Mouse (Mus musculus) neural tube, embryonic 12.5 days (tissue): Measurements from ENCODE around the gene Cdkl4. TPM values are rescaled to one million over a fixed set of nuclear protein-coding genes. Genes with fewer than 3 reads are reported as not detected.

Experiments used
- ATAC-seq: fragments of 200-750 bp; cut with Nextera tagmentation; 2 replicates; pipeline ENCODE4 v1.8.0; 2017; ENCODE audit warnings: low read depth, mild to moderate bottlenecking, moderate TSS enrichment, moderate library complexity; ENCODE audit not compliant: low FRiP score
- H3K27ac ChIP-seq: fragments of 300-500 bp; sonication (generic); 2 replicates; pipeline ENCODE4 v1.5.1; 2016
- H3K27me3 ChIP-seq: fragments of 300-500 bp; sonication (generic); replicated peaks from 2 replicates; pipeline ENCODE4 v1.6.1; 2016; ENCODE audit warnings: mild to moderate bottlenecking
- H3K36me3 ChIP-seq: fragments of 300-500 bp; sonication (generic); 2 replicates; pipeline ENCODE4 v1.6.1; 2016; ENCODE audit warnings: mild to moderate bottlenecking
- H3K4me1 ChIP-seq: fragments of 300-500 bp; sonication (generic); 2 replicates; pipeline ENCODE4 v1.6.1; 2016
- H3K4me2 ChIP-seq: fragments of 300-500 bp; sonication (generic); replicated peaks from 2 replicates; pipeline ENCODE4 v1.6.1; 2016; ENCODE audit warnings: mild to moderate bottlenecking
- H3K4me3 ChIP-seq: fragments of 300-500 bp; sonication (generic); 2 replicates; pipeline ENCODE4 v1.5.1; 2016
- H3K9ac ChIP-seq: fragments of 300-500 bp; sonication (generic); 2 replicates; pipeline ENCODE4 v1.6.1; 2016; ENCODE audit warnings: mild to moderate bottlenecking
- H3K9me3 ChIP-seq: fragments of 300-500 bp; sonication (generic); 2 replicates; pipeline ENCODE4 v1.6.1; 2016; ENCODE audit warnings: mild to moderate bottlenecking
- WGBS: fragments of 180-500 bp; shearing (Covaris S2); methylation state at CpG from one replicate; pipeline ENCODE4 v1.1.7; 2016; 5-methylcytosine and 5-hydroxymethylcytosine counted together
- polyA plus RNA-seq: library from polyadenylated mRNA; unstranded; fragments of >200 nt; fragmentation: Nextera tagmentation; extraction: Ambion mirVana; gene quantifications from 2 replicates; pipeline ENCODE4 v1.2.1, GENCODE M21; 2016

The Cdkl4 gene
- polyA plus RNA-seq, 1 experiment from 2014 or later, result 6.2 TPM

DNA sequence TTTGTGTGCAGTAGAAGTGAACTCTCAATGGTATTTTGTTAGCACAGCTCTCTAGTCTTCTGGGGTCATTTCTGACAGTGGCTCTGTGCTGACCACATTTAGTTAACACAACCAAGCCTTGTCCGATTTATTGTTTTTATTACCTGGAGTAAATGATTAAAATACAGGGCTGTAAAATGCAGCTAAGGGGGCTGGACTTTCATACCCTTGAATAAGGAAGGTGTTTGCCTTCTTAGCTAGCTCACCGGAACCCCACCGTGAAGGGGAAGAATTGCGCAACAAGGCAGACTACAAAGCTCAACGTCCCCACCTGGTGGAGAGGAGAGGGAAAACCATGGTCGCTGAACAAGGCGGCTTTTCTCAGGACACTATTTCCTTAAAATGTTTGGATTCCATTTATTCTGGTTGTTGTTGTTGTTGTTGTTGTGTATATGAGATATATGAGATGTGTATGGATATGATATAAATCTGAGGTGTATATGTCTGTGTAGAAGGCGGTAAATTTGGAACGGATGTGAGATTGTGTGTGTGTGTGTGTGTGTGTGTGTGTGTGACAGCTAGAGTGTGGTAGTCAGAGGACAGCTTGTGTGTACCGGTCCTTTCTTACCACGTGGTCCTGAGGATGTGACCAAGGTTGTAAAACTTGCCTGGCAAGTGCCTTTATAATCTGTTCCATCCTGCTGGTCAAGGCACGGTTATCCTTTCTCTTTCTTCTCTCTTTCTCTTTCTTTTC, 16.8 kb downstream of the Cdkl4 start:
- Histone ChIP-seq H3K4me3 (no peak overlapping the region), H3K36me3 (peaks cover 6% of the 10 kb centered on the region; the same call in 1 of the 2 replicates), H3K27ac (no peak overlapping the region), H3K4me1 (no peaks in the 10 kb centered on the region), H3K9ac (no peak overlapping the region), H3K27me3 (no peaks in the 10 kb centered on the region), H3K9me3 (no peaks in the 10 kb centered on the region; the same call in 1 of the 2 replicates), H3K4me2 (no peak overlapping the region)
- WGBS, result 26% methylated on average over 12 of the region's 12 CpGs
- ATAC-seq, result peak; percentile 41; the same call in 1 of the 2 replicates

DNA sequence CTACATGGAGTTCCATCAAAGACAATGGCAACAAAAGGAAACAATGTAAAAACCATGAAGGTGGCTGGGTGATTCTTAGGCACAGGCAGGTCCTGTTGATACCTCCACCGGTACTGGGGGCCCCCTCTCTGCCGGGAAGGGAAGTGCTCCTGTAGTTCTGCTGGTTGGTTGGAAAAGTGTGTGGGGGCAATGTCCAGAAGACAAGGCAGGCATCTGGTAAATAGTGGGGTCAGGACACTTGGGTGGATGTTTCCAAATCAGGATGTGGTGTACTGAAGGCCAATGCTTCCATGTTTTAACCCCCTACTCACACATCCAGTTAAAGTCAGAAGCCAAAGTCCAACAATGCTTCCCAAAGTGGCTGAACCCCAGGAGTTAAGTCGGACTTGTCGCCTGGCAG, 17.9 kb downstream of the Cdkl4 start:
- H3K4me3 ChIP-seq, result no peak overlapping the region
- WGBS, result 86% methylated on average over 4 of the region's 4 CpGs

DNA sequence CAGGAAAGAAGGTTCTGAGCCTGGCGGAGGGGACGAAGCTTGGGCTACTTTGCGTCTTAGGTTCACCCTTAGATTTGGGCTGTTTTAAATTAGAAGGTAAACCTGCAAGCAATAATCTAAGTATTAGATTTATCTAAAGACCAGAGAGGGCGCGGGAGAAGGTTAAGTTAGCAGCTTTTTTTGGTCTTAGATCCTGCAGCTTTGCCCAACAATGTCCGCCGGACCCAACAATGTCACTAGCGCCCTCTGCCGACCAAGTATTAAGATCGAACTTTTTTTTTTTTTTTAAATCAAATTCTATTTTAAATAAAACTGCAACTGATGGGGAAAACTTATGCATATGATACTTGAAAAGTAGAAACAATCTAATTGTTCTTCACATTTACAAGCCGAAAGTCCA, 18.6 kb downstream of the Cdkl4 start:
- no peak overlapping the region for H3K27ac ChIP-seq
- H3K4me3 ChIP-seq, result no peak overlapping the region
- no peak overlapping the region for H3K9ac ChIP-seq
- ATAC-seq, result no peak
- H3K9me3 ChIP-seq, result no peaks in the 10 kb centered on the region
- 0 out of 2 replicates have a peak, but pooled peaks cover 2% of the 10 kb centered on the region for H3K36me3 ChIP-seq
- 37% methylated on average over 11 of the region's 11 CpGs for WGBS
- no peak overlapping the region for H3K4me2 ChIP-seq
- H3K4me1 ChIP-seq, result 0 out of 2 replicates have a peak, but pooled peaks cover 3% of the 10 kb centered on the region
- H3K27me3 ChIP-seq, result no peaks in the 10 kb centered on the region

More for the DNA sequence above, 17.9 kb downstream of the Cdkl4 start:
- Histone ChIP-seq H3K9me3 (no peaks in the 10 kb centered on the region), H3K4me1 (no peaks in the 10 kb centered on the region), H3K36me3 (0 out of 2 replicates have a peak, but pooled peaks cover 2% of the 10 kb centered on the region), H3K27me3 (no peaks in the 10 kb centered on the region), H3K27ac (no peak overlapping the region), H3K4me2 (no peak overlapping the region), H3K9ac (no peak overlapping the region)
- ATAC-seq, result no peak

DNA sequence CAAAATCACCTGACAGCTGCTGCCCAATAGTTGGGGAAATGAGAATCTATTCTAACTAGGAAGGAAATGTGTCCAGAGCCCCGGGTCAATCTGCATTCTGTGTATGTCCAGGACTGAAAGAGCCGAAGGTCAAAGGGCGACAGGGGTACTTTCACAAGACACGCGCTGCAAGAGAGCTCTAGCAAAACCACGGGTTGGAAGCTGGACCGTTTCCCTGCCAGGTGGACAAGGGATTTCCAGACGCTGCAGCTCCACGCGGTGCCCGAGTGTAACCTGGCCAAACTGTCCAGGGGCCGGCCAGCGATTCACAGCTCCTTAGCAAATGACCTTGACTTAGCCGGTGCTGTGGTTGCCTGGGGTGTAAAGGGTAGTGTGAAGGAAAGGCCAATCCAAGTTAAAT, 19.0 kb downstream of the Cdkl4 start:
- WGBS, result 84% methylated on average over 14 of the region's 14 CpGs
- H3K4me3 ChIP-seq, result no peak overlapping the region
- ATAC-seq, result no peak

DNA sequence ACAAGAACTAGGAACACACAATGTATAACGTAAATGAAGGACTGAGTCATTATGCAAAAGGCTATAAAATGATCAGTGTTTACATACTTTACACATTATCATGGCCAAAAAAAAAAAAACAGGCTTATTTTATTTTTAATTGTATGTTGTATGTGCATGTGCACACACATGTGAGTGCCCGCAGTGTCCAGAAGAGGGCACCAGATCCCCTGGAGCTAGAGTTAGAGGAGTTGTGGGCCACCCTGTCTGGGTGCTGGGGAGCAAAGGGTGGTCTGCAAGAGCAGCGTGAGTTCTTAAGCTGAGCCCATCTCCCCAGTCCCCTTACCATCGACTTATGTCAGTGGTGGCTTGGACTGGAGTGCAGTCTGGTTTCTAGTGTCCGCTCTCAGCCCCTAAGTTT, 20.2 kb downstream of the Cdkl4 start:
- Histone ChIP-seq H3K36me3 (0 out of 2 replicates have a peak, but pooled peaks cover 2% of the 10 kb centered on the region), H3K27me3 (no peaks in the 10 kb centered on the region), H3K27ac (no peak overlapping the region), H3K9me3 (no peaks in the 10 kb centered on the region), H3K4me1 (0 out of 2 replicates have a peak, but pooled peaks cover 5% of the 10 kb centered on the region), H3K9ac (no peak overlapping the region), H3K4me2 (no peak overlapping the region), H3K4me3 (no peak overlapping the region)
- no peak for ATAC-seq
- WGBS, result 96% methylated on average over 5 of the region's 5 CpGs

More for the DNA sequence above, 19.0 kb downstream of the Cdkl4 start:
- H3K9ac ChIP-seq, result no peak overlapping the region
- H3K27ac ChIP-seq, result no peak overlapping the region
- 0 out of 2 replicates have a peak, but pooled peaks cover 2% of the 10 kb centered on the region for H3K36me3 ChIP-seq
- no peak overlapping the region for H3K4me2 ChIP-seq
- H3K27me3 ChIP-seq, result no peaks in the 10 kb centered on the region
- no peaks in the 10 kb centered on the region for H3K9me3 ChIP-seq
- 0 out of 2 replicates have a peak, but pooled peaks cover 5% of the 10 kb centered on the region for H3K4me1 ChIP-seq

DNA sequence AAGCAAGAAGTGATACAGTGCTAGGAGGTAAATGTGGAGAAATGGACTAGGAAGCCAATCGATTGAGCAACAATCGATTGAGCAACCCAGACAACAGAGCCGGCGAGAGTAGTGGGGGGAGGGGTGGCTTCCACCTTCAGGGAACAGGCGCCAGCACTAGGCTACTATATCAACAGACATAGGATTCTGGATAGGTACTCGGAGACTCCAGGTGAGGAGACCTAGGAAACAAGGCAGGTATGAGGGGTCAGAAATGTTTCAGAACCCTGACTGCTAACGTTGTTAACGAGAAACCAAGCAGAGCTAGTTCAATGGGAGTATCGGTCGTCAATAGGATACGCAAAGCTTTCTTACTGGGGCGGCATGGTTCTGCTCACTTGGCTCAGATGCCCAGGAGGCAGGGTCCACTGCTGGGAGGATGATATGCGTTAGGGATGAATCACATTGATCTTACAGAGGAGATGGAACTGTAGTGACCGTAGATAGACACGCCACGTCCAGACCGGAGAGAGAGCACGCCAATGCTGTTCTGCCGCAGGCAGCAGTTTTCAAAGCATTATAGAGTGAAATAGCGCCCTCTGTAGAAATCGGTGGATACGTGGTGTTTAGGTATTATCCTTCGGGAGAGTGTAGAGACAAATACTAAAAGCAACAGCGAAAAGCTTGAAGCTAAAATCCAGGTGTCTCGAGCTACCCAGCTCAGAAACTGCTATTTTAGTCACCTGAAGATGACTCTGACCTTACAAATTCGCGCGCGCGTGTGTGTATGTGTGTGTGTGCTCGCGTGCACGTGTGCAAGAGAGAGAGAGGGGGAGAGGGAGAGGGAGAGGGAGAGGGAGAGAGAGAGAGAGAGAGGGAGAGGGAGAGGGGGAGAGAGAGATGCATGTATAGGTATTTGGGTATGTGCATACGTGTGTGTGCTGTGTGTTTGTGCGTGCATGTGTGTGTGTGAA, 24.0 kb downstream of the Cdkl4 start:
- 0 out of 2 replicates have a peak, but pooled peaks cover 5% of the 10 kb centered on the region for H3K4me1 ChIP-seq
- no peak overlapping the region for H3K27ac ChIP-seq
- no peaks in the 10 kb centered on the region for H3K27me3 ChIP-seq
- ATAC-seq, result peak; percentile 90
- no peaks in the 10 kb centered on the region for H3K9me3 ChIP-seq
- 0 out of 2 replicates have a peak, but pooled peaks cover 2% of the 10 kb centered on the region for H3K36me3 ChIP-seq
- H3K9ac ChIP-seq, result peak overlapping the region; percentile 64
- peak overlapping the region; percentile 61 for H3K4me3 ChIP-seq
- peak overlapping the region; percentile 65 for H3K4me2 ChIP-seq
- WGBS, result 3% methylated on average over 35 of the region's 35 CpGs

DNA sequence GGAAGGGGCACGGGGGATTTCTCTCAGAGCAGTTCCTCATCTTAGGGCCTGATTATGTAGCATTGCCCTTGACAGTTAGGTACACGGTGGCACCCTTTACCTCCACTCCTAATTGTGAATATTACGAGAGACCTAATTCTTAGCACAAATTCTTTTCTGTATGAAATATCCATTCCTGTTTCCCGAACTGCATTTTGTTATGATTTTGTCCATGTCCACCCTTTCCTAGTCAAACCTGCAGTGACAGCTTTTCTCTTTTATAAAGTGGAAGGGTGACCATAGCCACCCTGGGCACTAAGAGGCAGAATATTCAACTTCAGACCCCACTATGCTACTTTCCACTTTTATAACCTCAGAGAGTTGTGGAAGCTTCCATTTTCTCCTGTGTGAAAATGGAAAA, 25.0 kb downstream of the Cdkl4 start:
- H3K9ac ChIP-seq, result no peak overlapping the region
- no peak overlapping the region for H3K27ac ChIP-seq
- H3K36me3 ChIP-seq, result 0 out of 2 replicates have a peak, but pooled peaks cover 2% of the 10 kb centered on the region
- no peaks in the 10 kb centered on the region for H3K27me3 ChIP-seq
- no peaks in the 10 kb centered on the region for H3K9me3 ChIP-seq
- 0 out of 2 replicates have a peak, but pooled peaks cover 5% of the 10 kb centered on the region for H3K4me1 ChIP-seq
- ATAC-seq, result no peak
- peak overlapping the region; percentile 65; the same call in 1 of the 2 replicates for H3K4me2 ChIP-seq
- H3K4me3 ChIP-seq, result no peak overlapping the region
- 85% methylated on average over 4 of the region's 4 CpGs for WGBS

DNA sequence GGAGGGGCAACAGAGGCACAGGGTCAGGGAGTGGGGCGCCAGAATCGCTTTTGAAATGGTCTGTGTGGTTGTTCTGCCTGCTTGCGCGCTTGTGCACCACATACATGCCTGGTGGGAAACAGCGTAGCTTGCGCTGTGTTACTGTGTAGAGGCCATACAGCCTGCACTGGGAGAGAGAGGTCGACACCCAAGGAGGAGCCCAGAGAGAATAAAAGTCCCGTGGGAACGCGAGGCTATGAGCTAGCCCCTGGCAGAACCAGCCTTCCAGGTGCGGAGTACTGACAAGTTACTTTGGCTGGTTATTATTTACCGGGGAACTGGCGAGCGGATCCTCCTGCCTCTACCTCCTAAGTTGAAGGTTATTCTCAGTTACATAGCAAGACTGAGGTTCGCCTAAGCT, 26.6 kb downstream of the Cdkl4 start:
- Histone ChIP-seq H3K9ac (no peak overlapping the region), H3K4me2 (no peak overlapping the region), H3K9me3 (no peaks in the 10 kb centered on the region), H3K27ac (no peak overlapping the region), H3K27me3 (no peaks in the 10 kb centered on the region), H3K36me3 (no peaks in the 10 kb centered on the region), H3K4me1 (0 out of 2 replicates have a peak, but pooled peaks cover 5% of the 10 kb centered on the region), H3K4me3 (no peak overlapping the region)
- WGBS, result 87% methylated on average over 15 of the region's 15 CpGs
- ATAC-seq, result no peak

DNA sequence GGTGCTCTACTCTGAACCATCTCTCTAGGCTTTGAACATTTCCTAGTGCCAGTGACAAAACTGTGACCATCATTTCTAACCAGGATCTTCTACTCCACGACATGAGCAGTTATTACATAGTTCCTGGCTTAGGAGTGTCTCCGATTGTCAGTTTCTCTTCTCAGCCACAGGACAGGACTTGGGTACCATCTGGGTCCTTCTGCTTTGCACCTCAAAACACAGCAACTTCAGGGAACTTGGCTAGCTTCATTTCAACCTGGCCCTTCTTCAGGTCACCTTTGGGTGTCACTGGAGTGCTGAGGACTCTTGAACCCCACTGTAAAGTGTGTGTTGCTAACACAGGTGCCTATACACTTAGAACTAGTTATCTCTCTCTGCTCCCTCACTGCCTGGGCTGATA, 30.8 kb downstream of the Cdkl4 start:
- Histone ChIP-seq H3K27ac (no peak overlapping the region), H3K36me3 (no peaks in the 10 kb centered on the region), H3K9ac (no peak overlapping the region), H3K4me3 (no peak overlapping the region), H3K27me3 (no peaks in the 10 kb centered on the region), H3K4me2 (no peak overlapping the region), H3K9me3 (no peaks in the 10 kb centered on the region), H3K4me1 (no peaks in the 10 kb centered on the region)
- 89% methylated on average over 2 of the region's 2 CpGs for WGBS
- no peak for ATAC-seq

DNA sequence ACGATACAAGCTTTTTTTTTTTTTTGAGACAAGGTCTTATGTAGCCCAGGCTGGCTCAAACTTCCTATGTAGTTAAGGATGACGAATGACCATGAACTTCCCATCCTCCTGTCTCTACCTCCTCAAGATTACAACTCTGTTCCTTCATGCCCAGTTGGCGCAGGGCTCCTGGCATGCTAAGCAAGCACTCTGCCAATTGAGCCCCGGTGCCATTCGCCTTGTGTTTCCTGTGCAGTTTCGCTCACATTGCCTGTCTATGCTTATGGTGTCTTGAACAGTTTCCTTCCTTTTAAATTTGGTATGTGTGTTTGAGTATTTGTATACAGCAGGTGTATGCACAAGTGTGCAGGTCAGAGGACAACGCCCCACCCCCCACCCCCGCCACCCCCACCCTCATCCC, 31.4 kb downstream of the Cdkl4 start:
- ATAC-seq, result no peak
- Histone ChIP-seq H3K9ac (no peak overlapping the region), H3K27me3 (no peaks in the 10 kb centered on the region), H3K4me3 (no peak overlapping the region), H3K27ac (no peak overlapping the region), H3K36me3 (no peaks in the 10 kb centered on the region), H3K9me3 (no peaks in the 10 kb centered on the region), H3K4me1 (no peaks in the 10 kb centered on the region), H3K4me2 (no peak overlapping the region)
- WGBS, result 93% methylated on average over 8 of the region's 8 CpGs

DNA sequence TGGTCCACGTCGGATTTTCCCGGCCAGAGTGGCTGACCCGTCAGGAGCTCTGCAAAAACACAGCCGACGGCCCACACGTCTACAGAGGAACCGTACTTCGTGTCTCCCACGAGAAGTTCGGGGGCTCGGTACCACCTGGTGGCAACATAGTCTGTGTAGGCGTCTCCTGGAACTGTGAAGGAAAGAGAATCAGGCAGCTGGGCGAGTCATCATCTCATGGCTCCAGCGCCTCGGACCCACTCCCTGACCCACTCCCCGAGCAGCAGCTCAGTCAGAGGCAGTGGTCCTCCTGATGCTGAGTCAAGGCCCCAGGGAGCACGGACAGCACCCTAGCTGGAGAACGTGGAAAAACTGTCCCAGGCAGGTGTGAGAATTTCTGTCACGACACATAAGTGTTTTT, 34.0 kb downstream of the Cdkl4 start:
- Histone ChIP-seq H3K27me3 (no peaks in the 10 kb centered on the region), H3K4me1 (no peaks in the 10 kb centered on the region), H3K4me3 (no peak overlapping the region), H3K4me2 (no peak overlapping the region), H3K27ac (no peak overlapping the region), H3K9ac (no peak overlapping the region), H3K36me3 (no peaks in the 10 kb centered on the region), H3K9me3 (no peaks in the 10 kb centered on the region)
- ATAC-seq, result no peak
- 89% methylated on average over 20 of the region's 20 CpGs for WGBS

DNA sequence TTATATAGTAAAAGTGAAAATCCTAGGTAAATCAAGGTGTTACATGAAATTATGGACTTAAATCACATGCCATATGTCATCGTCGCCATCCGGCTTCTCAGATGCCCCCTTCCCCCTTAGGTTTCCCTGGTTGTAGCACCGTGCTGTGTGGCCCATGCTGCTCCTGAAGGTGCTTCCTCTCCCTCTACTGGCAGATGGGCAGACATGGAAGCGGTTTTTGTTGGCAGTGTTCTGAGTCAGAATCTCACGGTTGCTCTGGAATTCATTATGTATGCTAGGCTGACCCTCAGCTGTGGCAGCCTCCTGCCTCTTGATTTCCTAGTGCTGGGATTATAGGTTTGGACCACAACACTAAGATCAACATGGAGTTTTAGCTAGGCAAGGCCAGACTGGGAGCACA, 40.5 kb downstream of the Cdkl4 start:
- no peaks in the 10 kb centered on the region for H3K36me3 ChIP-seq
- no peak overlapping the region for H3K27ac ChIP-seq
- no peak overlapping the region for H3K4me2 ChIP-seq
- H3K9me3 ChIP-seq, result peaks cover 4% of the 10 kb centered on the region; the same call in 1 of the 2 replicates
- no peak overlapping the region for H3K4me3 ChIP-seq
- H3K4me1 ChIP-seq, result no peaks in the 10 kb centered on the region
- no peak overlapping the region for H3K9ac ChIP-seq
- ATAC-seq, result no peak
- 66% methylated on average over 6 of the region's 6 CpGs for WGBS
- no peaks in the 10 kb centered on the region for H3K27me3 ChIP-seq
